Mouse (Mus musculus) monocyte, adult 2 months (primary cell): ENCODE results near the gene Nyx.

ENCODE experiments used
- DNase-seq, 2 experiments: peaks; one replicate each; pipeline ENCODE4 v3.0.0; 2022; ENCODE audit warnings: low spot score in 2 of 2, low read depth in 1 of 2

Gene Nyx

DNA sequence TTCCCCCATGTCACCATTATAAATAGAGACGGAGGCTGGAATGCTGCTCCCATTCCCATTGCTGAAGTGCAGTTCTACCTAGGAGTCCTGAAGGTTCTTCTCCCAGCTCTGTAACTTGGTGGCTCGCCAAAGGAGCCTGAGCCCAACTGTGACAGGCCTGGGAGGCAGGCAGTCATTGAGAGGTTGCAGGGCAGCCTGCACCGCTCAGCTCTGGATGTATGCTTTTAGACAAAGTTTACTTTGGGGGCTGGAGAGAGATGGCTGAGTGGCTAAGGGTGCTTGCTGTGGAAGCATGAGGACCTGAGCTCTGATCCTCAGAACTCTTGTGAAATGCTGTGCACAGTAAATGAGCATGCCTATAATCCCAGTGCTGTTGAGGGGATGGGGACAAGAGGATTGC, 25.0 kb downstream of the Nyx start:
- DNase-seq: no peak

DNA sequence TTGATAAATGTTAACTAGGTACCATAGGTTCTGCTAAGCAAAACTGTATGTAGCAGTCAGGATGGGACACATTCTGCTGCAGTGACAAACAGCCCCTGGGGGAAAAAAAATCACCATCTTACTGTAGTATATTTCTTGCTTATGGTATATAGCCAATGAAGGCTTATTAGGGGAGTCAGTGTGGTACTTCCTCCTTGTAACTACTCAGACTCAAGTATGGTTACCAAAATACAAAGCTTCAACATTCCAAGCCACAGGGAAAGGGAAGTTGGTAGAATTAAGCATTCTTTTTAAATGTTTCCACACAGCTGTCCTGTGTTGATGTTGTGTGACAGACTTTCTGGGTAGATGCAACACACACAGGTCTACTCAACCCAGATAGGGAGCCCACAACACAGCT, 27.0 kb downstream of the Nyx start:
- DNase-seq: no peak

DNA sequence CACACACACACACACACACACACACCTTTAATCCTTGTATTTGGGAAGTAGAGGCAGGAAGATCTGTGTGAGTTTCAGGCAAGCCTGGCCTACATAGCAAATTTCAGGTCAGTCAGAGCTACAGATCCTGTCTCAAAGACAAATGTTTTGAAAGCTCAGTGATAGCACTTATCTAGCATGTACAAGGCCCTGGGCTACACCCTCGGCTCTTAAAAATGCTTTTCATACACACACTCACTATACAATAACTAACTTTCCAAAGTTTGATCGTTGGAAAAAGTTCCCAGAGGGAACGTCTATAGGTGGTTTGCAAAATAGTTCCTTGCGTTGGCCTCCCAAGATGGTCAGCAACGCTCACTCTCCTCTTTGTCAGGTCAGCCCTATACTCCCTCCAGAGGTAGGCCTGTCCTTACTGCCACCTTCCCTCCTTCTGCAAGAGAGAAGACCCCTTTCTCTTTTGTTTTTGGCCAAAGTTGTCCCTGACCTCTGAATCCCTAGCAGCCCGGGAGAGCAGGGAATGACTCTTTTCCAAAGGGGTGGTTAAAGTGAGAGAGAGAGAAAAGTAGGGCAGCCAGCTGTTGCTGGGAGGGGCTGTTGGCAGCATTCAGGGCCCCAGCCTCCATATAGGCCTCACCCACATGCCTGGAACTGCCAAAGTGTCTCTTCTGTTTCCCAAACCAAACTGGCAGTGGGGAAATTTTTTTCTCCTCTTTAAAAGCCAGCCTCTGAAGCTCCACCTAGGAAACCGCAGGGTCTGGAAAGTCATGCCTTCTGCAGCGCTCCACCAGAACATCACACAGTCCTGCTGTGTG, 29.2 kb downstream of the Nyx start:
- no peak for DNase-seq

DNA sequence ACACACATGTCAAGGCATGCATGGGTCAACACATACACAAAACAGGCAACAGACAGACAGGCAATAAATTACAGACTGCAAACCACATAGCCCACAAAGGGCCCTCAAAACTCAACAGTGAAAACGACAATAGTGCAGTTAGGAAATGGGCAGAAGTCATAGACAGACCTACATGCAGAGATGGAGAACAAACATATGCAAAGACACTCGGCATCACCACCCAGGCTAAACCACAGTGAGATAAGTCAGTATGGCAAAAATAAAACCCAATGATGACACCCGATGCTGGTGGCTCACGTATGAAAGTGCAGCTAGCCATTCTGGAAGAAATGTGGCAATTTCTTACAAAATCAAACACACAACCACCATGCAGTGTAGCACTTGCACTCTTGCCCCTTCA, 34.4 kb downstream of the Nyx start:
- DNase-seq: no peak

DNA sequence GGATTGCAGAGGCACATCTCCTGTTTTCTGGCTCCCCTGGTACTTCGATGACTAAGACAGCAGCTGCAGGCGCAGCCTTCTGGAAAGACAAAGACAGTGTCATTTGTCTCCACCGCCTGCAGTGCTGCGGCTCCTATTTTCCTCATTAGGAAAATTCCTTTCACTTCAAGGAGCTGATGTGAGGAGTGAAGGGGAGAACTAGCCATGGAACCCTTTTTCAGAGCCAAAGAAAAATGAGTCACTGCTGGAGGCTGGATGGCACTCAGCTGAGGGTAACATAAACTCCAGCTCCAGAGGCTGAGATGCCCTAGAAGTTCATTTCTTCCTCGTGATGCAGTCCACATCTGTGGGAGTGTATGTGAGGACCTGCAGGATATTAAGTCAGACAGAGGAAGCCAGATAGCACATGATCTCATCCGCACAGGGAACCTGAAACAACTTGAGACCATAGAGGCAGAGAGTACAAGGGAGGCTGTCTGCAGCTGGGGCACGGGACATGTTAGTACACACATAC, 37.0 kb downstream of the Nyx start:
- DNase-seq: no peak

DNA sequence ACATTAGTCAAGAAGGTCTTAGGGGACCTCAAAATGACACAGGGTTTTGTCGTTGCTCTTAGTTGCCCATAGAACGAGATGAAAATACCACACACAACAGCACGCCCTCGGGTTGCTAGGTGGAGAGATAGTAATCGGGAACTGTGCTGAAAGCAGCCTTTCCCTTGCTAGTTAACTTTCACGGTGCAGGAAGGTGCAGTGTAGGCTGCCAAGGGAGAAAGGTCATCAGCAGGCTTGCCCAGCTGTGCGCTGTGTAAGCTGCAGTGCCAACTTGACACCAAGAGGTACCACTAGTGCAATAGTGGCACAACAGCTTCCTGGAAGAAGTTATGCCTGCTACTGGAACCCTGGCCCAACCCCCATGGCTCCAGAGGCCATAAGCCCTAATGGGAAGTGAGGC, 38.5 kb downstream of the Nyx start:
- no peak for DNase-seq

DNA sequence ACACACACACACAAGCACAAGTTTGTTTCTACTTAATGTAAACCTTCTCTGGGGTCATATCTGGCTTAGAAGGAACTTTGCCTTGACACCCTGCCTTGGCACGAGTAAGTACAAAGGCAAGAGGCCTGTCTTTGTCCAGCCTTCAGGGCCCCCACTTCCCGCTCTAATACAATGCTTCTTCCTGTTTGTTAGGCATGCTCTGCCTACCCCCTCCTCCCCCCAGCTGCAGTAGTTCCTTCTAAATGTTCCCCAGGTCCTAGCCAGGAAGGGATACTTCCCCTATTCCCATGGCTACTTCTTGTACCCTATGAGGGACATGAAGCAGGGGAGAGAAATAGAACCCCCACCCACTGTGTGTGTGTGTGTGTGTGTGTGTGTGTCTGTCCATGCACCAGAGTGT, 40.5 kb downstream of the Nyx start:
- no peak for DNase-seq

DNA sequence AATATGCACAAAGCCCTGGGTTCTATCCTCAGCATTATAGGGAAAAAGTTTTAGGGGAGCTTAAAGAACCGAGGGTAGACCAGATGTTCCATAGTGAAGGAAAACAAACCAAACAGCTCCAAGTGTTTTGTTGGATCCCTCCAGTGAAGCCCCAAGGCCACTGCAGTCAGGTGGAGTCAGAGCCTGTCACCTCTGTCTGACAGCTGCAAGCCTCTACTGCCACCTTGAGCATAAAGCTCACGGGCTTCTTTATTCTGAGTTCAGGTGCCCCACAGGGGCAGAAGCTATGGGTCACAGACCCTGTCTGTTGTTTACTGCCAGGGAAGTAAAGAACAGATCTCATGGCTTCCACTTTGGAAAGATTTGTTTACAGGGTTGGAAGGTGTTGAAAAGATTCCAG, 47.2 kb downstream of the Nyx start:
- DNase-seq: no peak

DNA sequence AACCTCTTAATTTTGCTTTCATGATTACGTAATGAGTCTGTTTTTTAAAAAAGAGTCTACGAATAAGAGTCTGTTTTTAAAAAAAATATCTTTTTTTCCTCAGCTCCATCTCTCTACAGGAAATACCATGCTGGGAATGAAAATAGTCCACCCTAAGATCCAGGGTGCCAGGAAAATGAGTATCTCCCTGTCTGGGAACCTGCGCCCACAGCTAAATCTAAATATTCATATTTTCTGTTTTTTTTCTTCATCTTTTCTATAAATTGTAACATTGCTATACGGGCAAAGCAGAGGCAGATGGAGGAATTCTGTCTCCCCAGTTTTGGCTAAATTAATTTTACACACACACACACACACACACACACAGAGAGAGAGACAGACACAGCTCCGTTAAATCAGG, 48.0 kb downstream of the Nyx start:
- DNase-seq: no peak

DNA sequence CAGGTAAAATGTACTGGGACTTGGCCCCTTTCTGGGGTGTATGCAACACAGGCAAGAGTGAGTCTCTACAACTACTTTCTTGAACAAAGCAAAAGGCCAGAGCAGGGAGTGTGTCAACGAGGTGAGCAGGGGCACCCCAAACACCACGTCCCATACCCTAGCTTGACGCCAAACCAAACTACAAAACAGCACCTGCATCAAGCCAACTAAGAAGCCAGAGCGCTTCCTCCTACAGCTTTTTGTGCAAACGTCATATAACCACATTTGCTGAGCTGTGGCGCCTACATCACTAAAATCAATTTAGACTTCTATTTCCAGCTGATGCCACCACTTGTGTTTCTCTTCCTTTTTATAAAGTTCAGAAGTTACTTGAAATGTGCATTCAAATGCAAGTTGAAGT, 50.5 kb downstream of the Nyx start:
- no peak for DNase-seq

DNA sequence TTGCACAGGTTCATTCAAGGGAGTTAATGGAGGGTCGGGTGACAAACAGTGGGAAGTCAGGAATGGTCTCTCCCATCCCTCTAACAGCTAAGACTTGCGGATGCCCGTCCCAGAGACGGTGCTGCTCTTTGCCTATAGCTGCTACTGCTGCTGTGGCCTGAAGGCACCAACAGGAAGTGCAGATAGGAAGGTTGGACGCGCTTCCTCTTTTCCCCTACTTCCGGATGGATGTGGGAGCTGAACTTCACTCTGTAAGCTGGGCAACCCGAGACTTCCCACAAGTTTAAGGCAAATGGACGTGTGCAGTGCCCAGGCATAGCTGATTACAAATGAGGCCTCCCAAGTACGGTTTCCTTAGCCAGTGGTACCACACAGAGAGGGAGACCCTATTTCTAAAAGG, 52.1 kb downstream of the Nyx start:
- DNase-seq: no peak

DNA sequence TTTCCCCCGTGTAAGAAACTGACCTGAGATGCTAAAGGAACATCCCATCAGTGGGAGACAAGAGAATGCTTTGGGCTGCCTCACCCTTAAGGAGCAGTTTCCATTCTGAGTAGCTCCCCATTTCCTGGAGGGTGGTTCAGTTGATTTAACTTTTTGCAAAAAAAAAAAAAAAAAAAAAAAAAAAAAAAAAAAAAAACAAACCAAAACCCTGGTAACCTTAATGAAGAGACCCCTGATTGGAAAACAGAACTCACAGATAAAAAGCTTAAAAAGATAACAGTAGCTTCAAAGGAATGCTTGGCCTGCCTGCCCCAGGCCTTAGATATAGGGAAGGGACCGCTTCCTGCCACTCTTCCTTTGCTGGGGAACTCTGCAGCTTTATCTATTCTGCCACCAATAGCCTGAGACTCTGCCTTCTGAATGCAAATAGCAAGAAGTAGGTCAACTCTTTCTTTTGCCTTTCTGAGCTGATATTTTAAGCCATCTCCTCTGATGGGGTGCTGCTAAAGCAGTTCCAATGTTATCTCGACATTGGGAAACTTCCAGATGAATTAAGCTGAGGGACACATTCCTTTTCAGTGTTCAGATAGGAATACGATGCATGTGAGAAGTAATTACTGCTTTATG, 53.0 kb downstream of the Nyx start:
- DNase-seq: no peak

DNA sequence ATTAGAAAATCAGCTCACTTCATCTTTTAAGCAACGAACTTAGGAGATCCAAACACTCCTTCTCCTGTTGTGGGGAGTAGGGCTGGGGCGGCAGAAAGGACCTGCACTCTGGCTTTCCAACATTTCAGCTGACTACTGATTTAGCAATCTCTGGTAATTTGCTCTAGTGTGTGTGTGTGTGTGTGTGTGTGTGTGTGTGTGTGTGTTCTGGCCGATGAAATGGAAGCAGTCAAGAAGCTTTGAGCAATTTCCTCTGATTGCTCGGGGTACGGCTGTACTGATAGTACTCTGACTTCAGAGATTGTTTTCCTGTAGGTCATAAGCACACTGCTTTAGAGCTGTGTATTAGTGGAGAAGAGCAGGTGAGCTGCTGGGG, 53.5 kb downstream of the Nyx start:
- no peak for DNase-seq

DNA sequence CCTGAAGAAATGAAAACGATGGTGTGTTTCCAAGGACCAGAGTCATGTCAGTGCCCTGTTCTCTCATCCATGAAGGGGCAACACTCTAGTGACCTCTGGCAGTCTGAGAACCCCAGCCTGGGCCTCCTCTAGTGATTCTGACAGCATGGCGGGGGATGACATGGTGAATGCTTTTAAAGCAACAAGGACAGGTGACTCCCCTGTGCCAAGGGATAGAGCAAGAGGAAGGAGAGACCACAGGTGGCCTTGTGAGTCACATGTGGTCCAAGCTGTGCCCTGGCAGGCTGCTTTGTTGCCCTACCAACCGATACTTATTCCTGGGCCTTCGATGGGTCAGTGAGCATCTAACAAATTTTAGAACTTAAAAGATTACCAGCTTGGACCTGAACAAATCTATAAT, 54.7 kb downstream of the Nyx start:
- no peak for DNase-seq

DNA sequence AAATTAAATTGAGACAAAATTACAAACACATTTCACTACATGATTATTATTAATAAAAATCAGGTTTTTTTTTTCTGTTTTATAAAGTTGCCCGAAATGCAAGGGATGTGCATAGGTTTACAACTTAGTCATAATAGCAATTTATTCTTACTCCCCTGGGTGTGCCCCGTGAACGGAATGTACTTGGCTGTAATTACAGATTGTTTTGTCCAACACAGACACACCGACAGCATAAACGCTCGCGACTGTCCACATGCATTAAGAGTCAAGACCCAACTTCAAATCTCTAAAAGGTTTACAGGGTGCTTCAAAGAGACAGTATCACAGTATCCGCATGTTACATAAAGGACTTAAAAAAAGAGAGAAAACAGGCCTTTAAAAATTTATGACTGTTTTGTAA, 55.4 kb downstream of the Nyx start:
- DNase-seq: no peak
